Mouse (Mus musculus): ENCODE data around the gene Prkg2. TPM values are rescaled to one million over a fixed set of nuclear protein-coding genes. Genes with fewer than 3 reads are reported as not detected.
A peak's percentile ranks its signal among the peaks of the same experiment; 100 is the strongest.

Prkg2 gene
- polyA plus RNA-seq, 1 experiment from 2014 or later = 41.1 TPM

DNA sequence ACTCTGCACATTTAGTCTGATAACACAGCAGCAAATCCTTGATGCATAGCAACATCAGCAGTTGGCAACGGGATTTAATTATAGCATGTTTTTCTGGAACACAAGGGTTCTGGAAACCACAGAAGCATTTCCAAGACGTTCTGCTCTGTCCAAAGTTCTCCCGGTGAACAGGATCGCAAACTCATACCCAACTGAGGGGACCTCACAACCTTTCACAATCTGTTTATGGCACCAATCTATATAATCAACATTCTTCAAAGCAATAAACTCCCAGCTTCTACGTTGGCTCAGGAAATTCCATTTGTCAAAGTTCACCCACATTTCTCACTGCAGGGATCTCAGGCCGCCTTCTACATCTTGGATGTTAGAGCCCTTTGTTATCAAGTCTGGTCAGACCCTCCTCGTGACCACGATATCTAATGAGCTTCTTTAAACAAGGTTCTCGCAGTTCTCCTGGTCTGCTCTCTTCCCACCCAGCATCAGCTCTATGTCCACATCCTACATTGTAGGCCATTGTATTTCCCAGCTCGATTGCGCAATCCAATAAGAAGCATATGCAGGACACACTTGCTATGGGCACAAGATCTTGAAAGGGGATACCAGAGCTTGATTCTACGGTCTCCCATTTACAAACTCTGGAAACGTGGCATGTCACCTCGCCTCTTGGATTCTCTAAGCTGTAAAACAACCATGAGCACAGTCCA is 26.6 kb downstream of the Prkg2 start:
- peak overlapping the region; percentile 51; the same call in 1 of the 2 replicates for H3K27ac ChIP-seq
- no peak overlapping the region for H3K4me3 ChIP-seq (replicated peaks)
- H3K27me3 ChIP-seq (replicated peaks) = no peaks in the 10 kb centered on the region
- H3K36me3 ChIP-seq = no peaks in the 10 kb centered on the region
- H3K9ac ChIP-seq = no peak overlapping the region
- WGBS = 57% methylated on average over 14 of the region's 14 CpGs
- H3K9me3 ChIP-seq = no peaks in the 10 kb centered on the region
- ATAC-seq = peak; percentile 90
- H3K4me2 ChIP-seq (replicated peaks) = no peak overlapping the region
- H3K4me1 ChIP-seq (replicated peaks) = no peaks in the 10 kb centered on the region

DNA sequence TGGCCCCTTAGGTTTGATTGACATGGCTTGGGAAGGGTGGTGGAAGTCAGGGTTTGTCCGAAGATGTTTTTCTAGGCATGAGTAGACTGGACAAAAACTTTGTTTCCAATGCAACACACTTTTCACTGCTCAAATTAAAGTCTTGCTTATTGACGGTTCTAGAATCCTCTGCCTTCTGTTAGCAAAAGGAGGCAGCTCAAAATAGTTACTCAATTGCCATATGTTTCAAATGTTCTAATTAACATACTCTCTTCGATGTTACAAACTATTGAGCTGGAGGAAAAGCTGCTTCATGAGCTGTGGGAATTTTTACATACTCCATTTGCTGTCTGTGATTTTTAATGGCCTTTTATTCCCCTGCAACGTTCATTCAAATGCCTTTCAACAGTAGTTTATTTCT is 39.0 kb downstream of the Prkg2 start:
- WGBS = 80% methylated on average over 4 of the region's 4 CpGs
- no peak overlapping the region for H3K4me3 ChIP-seq (replicated peaks)
- H3K27me3 ChIP-seq (replicated peaks) = no peaks in the 10 kb centered on the region
- H3K36me3 ChIP-seq = no peaks in the 10 kb centered on the region
- H3K4me1 ChIP-seq (replicated peaks) = no peaks in the 10 kb centered on the region
- no peak for ATAC-seq
- H3K27ac ChIP-seq = no peak overlapping the region
- H3K9me3 ChIP-seq = no peaks in the 10 kb centered on the region
- no peak overlapping the region for H3K9ac ChIP-seq
- H3K4me2 ChIP-seq (replicated peaks) = no peak overlapping the region

GRCm38 (mm10) chr5:98995767-98996166 is 41.4 kb downstream of the Prkg2 start:
- WGBS = 59% methylated on average over 4 of the region's 4 CpGs
- H3K4me2 ChIP-seq (replicated peaks) = no peak overlapping the region
- no peaks in the 10 kb centered on the region for H3K36me3 ChIP-seq
- H3K9me3 ChIP-seq = no peaks in the 10 kb centered on the region
- H3K9ac ChIP-seq = no peak overlapping the region
- ATAC-seq = no peak
- H3K27me3 ChIP-seq (replicated peaks) = no peaks in the 10 kb centered on the region
- H3K4me1 ChIP-seq (replicated peaks) = no peaks in the 10 kb centered on the region
- H3K27ac ChIP-seq = no peak overlapping the region
- no peak overlapping the region for H3K4me3 ChIP-seq (replicated peaks)

GRCm38 (mm10) chr5:98991600-98991999 is 45.6 kb downstream of the Prkg2 start:
- WGBS = 71% methylated on average over 4 of the region's 4 CpGs
- peak; percentile 58; the same call in 1 of the 2 replicates for ATAC-seq
- H3K4me3 ChIP-seq (replicated peaks) = no peak overlapping the region

GRCm38 (mm10) chr5:98987634-98988033 is 49.5 kb downstream of the Prkg2 start:
- Histone ChIP-seq H3K4me1 (replicated peaks) (no peaks in the 10 kb centered on the region), H3K4me3 (replicated peaks) (no peak overlapping the region), H3K4me2 (replicated peaks) (no peak overlapping the region), H3K9ac (no peak overlapping the region), H3K9me3 (no peaks in the 10 kb centered on the region), H3K27ac (no peak overlapping the region), H3K36me3 (no peaks in the 10 kb centered on the region), H3K27me3 (replicated peaks) (no peaks in the 10 kb centered on the region)
- ATAC-seq = no peak
- WGBS = 61% methylated on average over 1 of the region's 1 CpGs

More at GRCm38 (mm10) chr5:98991600-98991999, 45.6 kb downstream of the Prkg2 start:
- no peak overlapping the region for H3K9ac ChIP-seq
- H3K36me3 ChIP-seq = no peaks in the 10 kb centered on the region
- no peaks in the 10 kb centered on the region for H3K27me3 ChIP-seq (replicated peaks)
- no peaks in the 10 kb centered on the region for H3K4me1 ChIP-seq (replicated peaks)
- no peak overlapping the region for H3K27ac ChIP-seq
- H3K4me2 ChIP-seq (replicated peaks) = no peak overlapping the region
- H3K9me3 ChIP-seq = no peaks in the 10 kb centered on the region

GRCm38 (mm10) chr5:98987116-98987515 is 50.0 kb downstream of the Prkg2 start:
- Histone ChIP-seq H3K4me2 (replicated peaks) (no peak overlapping the region), H3K9ac (no peak overlapping the region), H3K4me1 (replicated peaks) (no peaks in the 10 kb centered on the region), H3K4me3 (replicated peaks) (no peak overlapping the region), H3K36me3 (no peaks in the 10 kb centered on the region), H3K27me3 (replicated peaks) (no peaks in the 10 kb centered on the region), H3K27ac (no peak overlapping the region), H3K9me3 (no peaks in the 10 kb centered on the region)
- ATAC-seq = no peak
- 72% methylated on average over 3 of the region's 3 CpGs for WGBS

DNA sequence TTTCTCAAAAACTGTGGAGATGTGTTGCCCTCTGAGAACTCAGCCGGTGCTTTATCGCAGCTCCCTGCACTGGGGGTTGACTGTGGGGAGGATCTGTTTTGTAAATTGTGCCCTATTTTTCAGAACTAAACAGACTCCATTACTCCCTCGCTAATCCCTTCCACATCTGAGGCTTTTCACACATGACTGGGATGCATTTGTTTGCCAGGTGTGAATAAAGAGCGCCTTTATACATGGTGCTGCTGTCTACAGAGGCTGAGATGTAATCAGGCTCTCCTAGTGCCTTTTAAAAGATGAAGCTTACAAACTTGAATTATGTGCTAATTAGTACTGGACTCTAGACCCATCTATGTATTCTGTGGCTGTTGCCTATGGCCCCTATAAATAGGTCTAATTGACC is 50.7 kb downstream of the Prkg2 start:
- 51% methylated on average over 4 of the region's 4 CpGs for WGBS

DNA sequence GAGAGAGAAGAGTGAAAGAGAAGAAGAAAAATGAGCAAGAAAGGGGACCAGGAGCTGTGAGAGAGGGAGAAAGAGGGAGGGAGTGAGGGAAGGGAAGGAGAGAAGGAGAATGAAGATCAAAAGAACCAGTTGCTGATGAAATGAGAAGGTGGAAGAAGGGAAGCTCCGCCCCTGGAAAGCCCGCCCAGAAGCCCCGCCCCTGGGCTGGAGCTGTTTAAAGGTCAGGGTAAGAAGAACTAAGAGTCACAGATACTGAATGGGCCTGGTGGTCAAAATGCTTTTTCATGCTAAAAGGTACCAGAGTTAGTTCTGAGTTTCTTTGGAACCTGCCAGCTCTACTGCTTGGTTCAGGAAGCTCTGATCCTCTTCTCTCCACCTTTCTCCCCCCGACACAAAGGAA is 51.1 kb downstream of the Prkg2 start:
- Histone ChIP-seq H3K4me1 (replicated peaks) (no peaks in the 10 kb centered on the region), H3K4me2 (replicated peaks) (no peak overlapping the region), H3K27me3 (replicated peaks) (no peaks in the 10 kb centered on the region), H3K9me3 (no peaks in the 10 kb centered on the region), H3K36me3 (no peaks in the 10 kb centered on the region), H3K9ac (no peak overlapping the region), H3K4me3 (replicated peaks) (no peak overlapping the region), H3K27ac (no peak overlapping the region)
- 18% methylated on average over 4 of the region's 4 CpGs for WGBS
- ATAC-seq = peak; percentile 71

More for the DNA sequence above, 50.7 kb downstream of the Prkg2 start:
- H3K9me3 ChIP-seq = no peaks in the 10 kb centered on the region
- no peak overlapping the region for H3K4me3 ChIP-seq (replicated peaks)
- H3K9ac ChIP-seq = no peak overlapping the region
- H3K36me3 ChIP-seq = no peaks in the 10 kb centered on the region
- no peak overlapping the region for H3K4me2 ChIP-seq (replicated peaks)
- no peaks in the 10 kb centered on the region for H3K4me1 ChIP-seq (replicated peaks)
- no peak overlapping the region for H3K27ac ChIP-seq
- peak; percentile 14; the same call in 1 of the 2 replicates for ATAC-seq
- H3K27me3 ChIP-seq (replicated peaks) = no peaks in the 10 kb centered on the region

DNA sequence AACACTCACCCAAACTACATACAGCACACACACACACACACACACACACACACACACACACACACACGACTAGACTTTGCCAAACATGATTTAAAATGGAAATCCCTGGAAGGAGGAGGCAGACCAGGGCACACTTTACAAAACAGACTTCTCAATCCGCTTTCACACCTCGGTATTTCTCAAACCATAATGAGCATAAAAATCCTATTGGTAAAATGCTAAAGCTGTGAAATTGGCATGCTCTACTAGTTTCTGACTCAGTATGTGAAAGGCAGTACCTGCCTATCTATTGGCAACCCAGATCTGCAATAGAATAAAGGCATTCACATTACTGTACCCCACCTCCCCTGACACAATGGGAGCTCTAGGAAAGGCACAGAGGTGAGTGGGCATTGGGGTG is 52.1 kb downstream of the Prkg2 start:
- no peak overlapping the region for H3K9ac ChIP-seq
- no peaks in the 10 kb centered on the region for H3K27me3 ChIP-seq (replicated peaks)
- no peaks in the 10 kb centered on the region for H3K9me3 ChIP-seq
- 88% methylated on average over 3 of the region's 3 CpGs for WGBS
- H3K4me1 ChIP-seq (replicated peaks) = no peaks in the 10 kb centered on the region
- no peak overlapping the region for H3K4me3 ChIP-seq (replicated peaks)
- H3K27ac ChIP-seq = no peak overlapping the region
- ATAC-seq = no peak
- H3K4me2 ChIP-seq (replicated peaks) = no peak overlapping the region
- H3K36me3 ChIP-seq = no peaks in the 10 kb centered on the region

DNA sequence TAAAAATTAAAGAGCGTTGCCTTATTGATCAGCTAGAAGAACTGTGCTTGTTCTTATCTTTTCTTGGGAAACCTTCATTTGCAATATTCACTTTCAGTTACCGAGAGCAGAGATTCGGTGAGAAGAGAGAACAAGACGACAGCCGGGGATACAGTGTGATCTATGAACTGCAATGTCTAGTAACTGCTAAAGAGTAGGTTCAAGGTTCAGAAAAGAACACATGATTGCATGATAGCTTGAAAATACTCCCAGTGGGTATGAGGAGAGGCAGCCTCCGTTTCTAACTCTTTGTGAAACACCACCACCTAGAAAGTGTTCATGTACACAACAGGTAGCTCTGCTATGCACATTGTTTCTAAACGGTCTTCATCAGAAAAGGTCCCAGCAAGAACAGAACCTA is 55.8 kb downstream of the Prkg2 start:
- Histone ChIP-seq H3K27me3 (replicated peaks) (no peaks in the 10 kb centered on the region), H3K4me3 (replicated peaks) (no peak overlapping the region), H3K4me1 (replicated peaks) (no peaks in the 10 kb centered on the region), H3K9ac (no peak overlapping the region), H3K9me3 (no peaks in the 10 kb centered on the region), H3K36me3 (no peaks in the 10 kb centered on the region), H3K4me2 (replicated peaks) (no peak overlapping the region), H3K27ac (no peak overlapping the region)
- ATAC-seq = peak; percentile 78
- 67% methylated on average over 7 of the region's 7 CpGs for WGBS

DNA sequence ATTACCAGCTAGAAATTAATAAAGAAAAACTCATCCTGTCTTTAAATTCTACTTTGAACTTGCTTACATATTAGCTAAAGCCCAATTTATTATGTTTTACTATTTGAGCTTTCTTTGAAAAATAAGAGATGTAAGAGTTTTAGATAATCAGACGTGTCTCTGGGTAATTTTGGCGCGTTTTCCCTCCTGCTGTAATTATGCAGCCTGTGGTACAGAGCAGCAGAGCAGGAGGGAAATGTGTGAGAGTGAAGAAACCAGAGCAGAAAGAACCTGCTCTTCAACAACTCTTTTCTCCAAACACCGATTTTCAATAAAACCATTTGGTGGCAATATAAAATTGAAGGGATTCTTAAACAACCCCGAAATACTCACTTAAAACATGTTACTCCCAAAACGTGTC is 58.8 kb downstream of the Prkg2 start:
- no peak overlapping the region for H3K4me2 ChIP-seq (replicated peaks)
- ATAC-seq = no peak

DNA sequence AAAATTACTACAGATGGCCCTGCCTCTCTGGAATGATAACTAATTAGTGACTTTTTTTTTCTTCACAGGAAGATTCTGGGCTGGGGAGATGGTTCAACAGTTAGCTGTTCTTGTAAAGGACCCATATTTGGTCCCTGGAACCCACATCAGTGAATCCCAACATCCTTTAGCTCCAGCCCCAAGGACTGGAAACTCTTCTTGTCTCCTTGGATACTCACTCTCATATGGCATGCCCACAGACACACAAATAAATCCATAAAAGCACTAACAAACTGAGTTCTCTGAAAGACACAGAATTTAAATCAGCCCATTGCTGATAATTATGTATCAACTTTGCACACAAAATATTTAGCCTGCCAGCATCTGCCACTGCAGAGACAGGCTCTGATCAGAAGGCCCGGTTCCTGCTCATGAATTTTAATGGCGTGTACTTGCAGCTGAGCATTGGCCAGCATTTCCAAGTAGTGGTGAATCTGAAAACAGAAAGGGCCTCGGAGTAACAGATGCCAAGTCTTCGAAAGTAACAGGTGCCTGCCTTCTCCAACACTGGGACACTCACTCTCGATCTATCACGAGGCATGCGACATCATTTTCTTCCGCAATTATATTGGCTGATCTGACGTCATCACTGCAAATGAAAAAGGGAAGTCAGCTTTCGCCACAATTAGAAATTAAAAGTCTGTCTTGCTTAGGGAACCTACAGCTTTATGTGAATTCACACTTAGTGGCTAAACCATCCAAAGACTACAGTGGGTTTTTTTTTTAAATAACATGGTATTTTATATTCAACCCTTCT is 61.1 kb downstream of the Prkg2 start:
- Histone ChIP-seq H3K4me3 (replicated peaks) (no peak overlapping the region), H3K27me3 (replicated peaks) (no peaks in the 10 kb centered on the region), H3K4me1 (replicated peaks) (no peaks in the 10 kb centered on the region), H3K9me3 (no peaks in the 10 kb centered on the region), H3K36me3 (no peaks in the 10 kb centered on the region), H3K9ac (no peak overlapping the region), H3K27ac (no peak overlapping the region), H3K4me2 (replicated peaks) (no peak overlapping the region)
- 88% methylated on average over 10 of the region's 10 CpGs for WGBS
- no peak for ATAC-seq

More for the DNA sequence above, 58.8 kb downstream of the Prkg2 start:
- 78% methylated on average over 6 of the region's 6 CpGs for WGBS
- no peaks in the 10 kb centered on the region for H3K36me3 ChIP-seq
- H3K27me3 ChIP-seq (replicated peaks) = no peaks in the 10 kb centered on the region
- H3K4me1 ChIP-seq (replicated peaks) = no peaks in the 10 kb centered on the region
- H3K9me3 ChIP-seq = no peaks in the 10 kb centered on the region
- H3K27ac ChIP-seq = no peak overlapping the region
- no peak overlapping the region for H3K9ac ChIP-seq
- no peak overlapping the region for H3K4me3 ChIP-seq (replicated peaks)
